Comparison of ENCODE assay signal across 15 mouse cellular contexts in genomic region chr12:113420721-113421305, GRCm38 (mm10).
"Had no signal": no experiment of that assay in that cellular context is flagged by ENCODE, and none has a peak within 500 bp of the region (broad histone marks: within the 10 kb centered on the region; RNA-seq: fewer than 3 reads in every experiment).

No protein-coding gene starts in this region.

- H3K4me3 ChIP-seq: lung, embryonic 15.5 days; megakaryocyte, embryonic 14.5 days; midbrain, embryonic 13.5 days; midbrain, embryonic 15.5 days; neural tube, embryonic 12.5 days had no signal

- H3K9ac ChIP-seq: lung, embryonic 15.5 days; midbrain, embryonic 13.5 days; midbrain, embryonic 15.5 days; neural tube, embryonic 12.5 days had no signal

- H3K27me3 ChIP-seq: lung, embryonic 15.5 days; midbrain, embryonic 13.5 days; midbrain, embryonic 15.5 days; neural tube, embryonic 12.5 days had no signal

- DNase-seq: lung, adult 2 months; lung, postnatal 14 days; lung, postnatal 36 days; right cerebral cortex, postnatal 14 days; thymus, adult 18-20 months; thymus, postnatal 14 days; thymus, postnatal 36 days had no signal

- ATAC-seq: lung, postnatal 0 days; midbrain, embryonic 13.5 days; midbrain, embryonic 15.5 days had no signal

- H3K4me1 ChIP-seq: lung, embryonic 15.5 days; midbrain, embryonic 13.5 days; midbrain, embryonic 15.5 days; neural tube, embryonic 12.5 days had no signal

- H3K9me3 ChIP-seq: lung, embryonic 15.5 days; megakaryocyte, embryonic 14.5 days; midbrain, embryonic 15.5 days; neural tube, embryonic 12.5 days had no signal

- H3K27ac ChIP-seq: lung, embryonic 15.5 days; macrophage; midbrain, embryonic 13.5 days; midbrain, embryonic 15.5 days; neural tube, embryonic 12.5 days had no signal

- H3K4me2 ChIP-seq: lung, embryonic 15.5 days; midbrain, embryonic 11.5 days; midbrain, embryonic 13.5 days; midbrain, embryonic 15.5 days; neural tube, embryonic 12.5 days had no signal

- H3K36me3 ChIP-seq: lung, embryonic 15.5 days; midbrain, embryonic 13.5 days; midbrain, embryonic 15.5 days; neural tube, embryonic 12.5 days had no signal
